Mouse (Mus musculus): Measurements from ENCODE around the gene Myct1.
A peak's percentile ranks its signal among the peaks of the same experiment; 100 is the strongest.

Myct1 gene

GRCm38 (mm10) chr10:5615186-5616040 is 21.8 kb downstream of the Myct1 start:
- no peak for DNase-seq (ENCODE audit: low read depth, low spot score)

DNA sequence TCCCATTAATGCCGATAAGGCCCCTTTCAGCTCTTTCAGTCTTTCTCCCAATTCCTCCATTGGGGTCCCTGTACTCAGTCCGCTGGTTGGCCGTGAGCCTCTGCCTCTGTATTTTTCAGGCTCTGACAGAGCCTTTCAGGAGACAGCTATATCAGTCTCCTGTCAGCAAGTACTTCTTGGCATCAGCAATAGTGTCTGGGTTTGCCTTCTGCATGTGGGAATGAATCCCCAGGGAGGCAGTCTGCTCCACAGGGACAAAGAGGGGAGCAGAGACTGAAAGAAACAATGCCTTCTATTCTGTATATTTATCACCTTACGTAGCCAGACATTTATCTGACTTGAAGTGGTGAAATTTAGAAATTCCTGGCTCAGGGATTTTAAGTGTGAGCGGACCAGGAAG is 32.7 kb downstream of the Myct1 start:
- no peak for DNase-seq (ENCODE audit: low read depth, low spot score)

GRCm38 (mm10) chr10:5633672-5634200 is 40.2 kb downstream of the Myct1 start:
- DNase-seq (ENCODE audit: low read depth, low spot score) = peak; percentile 94

DNA sequence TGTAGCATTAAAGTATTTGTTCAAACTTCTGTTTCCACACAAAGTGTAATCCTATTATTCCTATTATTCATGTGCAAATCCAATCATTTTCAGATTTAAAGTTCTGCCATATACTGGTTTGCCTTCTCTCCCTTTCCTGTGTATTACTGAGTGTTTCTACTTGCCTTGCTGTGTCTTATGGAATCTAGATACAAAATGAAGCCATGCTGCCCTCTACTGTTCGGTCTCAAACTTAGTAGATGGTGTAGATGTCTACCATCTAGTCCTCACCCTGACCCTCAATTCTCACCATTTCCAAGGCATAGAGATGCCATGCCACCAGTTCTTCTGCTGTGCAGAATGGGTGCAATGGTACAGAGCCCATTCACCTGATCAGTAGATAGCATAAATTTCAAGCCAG is 40.8 kb downstream of the Myct1 start:
- DNase-seq (ENCODE audit: low read depth, low spot score) = peak; percentile 88

DNA sequence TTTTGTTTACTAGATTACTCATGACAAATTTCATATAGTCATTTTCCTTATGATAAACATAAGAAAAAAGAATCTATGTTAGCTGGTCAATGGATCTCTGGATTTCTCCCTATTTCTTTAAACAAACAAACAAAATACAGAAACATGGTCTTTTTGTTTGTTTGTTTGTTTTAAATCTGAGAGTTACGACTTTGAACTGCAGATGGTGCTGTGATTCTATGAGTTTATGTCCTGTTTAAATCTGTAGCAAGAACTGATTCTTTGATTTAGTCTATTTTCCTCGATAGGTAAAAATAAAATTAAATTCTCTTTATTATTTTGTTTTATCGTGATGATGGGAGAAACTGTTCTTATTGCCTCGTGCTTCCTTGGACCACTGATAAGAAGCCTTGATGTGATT is 43.7 kb downstream of the Myct1 start:
- DNase-seq (ENCODE audit: low read depth, low spot score) = peak; percentile 26

DNA sequence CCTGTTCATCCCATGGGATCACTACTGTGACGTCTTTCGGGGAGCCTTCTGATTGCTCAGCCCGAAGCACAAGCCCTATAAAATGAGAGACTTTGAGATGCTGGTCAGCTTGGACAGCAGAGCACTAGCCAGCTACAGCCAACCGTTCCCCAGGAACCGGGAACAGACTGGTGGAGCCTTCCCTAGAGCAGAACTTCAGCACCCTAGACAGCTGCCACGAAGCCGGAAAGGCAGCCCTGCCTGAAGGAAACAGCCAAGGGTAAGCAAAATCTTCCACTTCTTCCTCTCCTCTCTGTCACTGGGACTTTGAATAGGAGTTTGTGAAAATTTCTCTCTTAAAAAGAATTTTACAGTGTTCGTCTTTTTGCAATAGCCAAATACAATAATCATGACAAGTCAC is 45.5 kb downstream of the Myct1 start, which contains the start of gene Vip:
Gene Vip, plus strand, starts transcription at position 107 of the 400 bp plus-strand sequence.
- DNase-seq (ENCODE audit: low read depth, low spot score) = peak; percentile 69

All from 3T3-L1 (cell line).